Mouse (Mus musculus) heart, adult 18-20 months (tissue): ENCODE measurements around the gene Cyth4. TPM values are rescaled to one million over a fixed set of nuclear protein-coding genes. Genes with fewer than 3 reads are reported as not detected.

ENCODE experiments used
- DNase-seq, 2 experiments: peaks; one replicate each; pipeline ENCODE4 v3.0.0; 2021 to 2022; ENCODE audit warnings: mixed read lengths in 1 of 2
- long read RNA-seq, 2 experiments: library from polyadenylated mRNA; stranded (forward); transcript quantifications; one replicate each; pipeline ENCODE4 v2.0.0; 2021
- total RNA-seq, 2 experiments: library from RNA; stranded (reverse); gene quantifications; 2 replicates each; pipeline ENCODE4 v1.2.3; 2021

Cyth4 gene
- 1 to 10 TPM; 3.8 to 6.3 TPM for total RNA-seq
- long read RNA-seq, experiment 1, result 0 reads
- long read RNA-seq, experiment 2, partial matches to known transcripts, result 0 of 3 reads
- long read RNA-seq, experiment 2, other reads (novel, unspliced or antisense), result 2 of 3 reads

GRCm38 (mm10) chr15:78596914-78597313 is at the start of gene Cyth4:
Gene Cyth4, plus strand, starts transcription at chr15:78597047.
- peak; percentile 56 to 83 for DNase-seq

GRCm38 (mm10) chr15:78547415-78548335 is 49.2 kb upstream of the Cyth4 start:
- peak; percentile 46 to 58 for DNase-seq

- no peak for DNase-seq
Measured at GRCm38 (mm10) chr15:78548336-78548665, 48.5 kb upstream of the Cyth4 start.

DNA sequence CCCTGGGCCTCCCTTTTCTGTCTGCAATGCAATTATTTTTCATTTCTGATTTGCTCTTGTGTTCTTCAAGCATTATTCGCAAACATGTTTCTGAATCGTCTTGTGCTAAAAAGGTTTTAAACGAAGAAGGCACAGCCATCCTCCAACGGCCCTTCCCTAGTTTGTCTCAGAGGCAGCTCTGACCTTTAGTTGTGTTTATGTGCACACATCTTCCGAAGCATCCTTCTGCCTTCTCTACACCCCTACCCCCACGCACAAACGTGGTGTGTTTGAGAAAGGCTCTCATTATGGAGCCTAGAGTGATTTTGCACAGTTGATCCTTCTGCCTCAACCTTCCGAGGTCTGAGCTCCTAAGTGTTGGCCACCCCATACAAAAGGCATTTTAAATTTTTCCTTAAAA is 48.1 kb upstream of the Cyth4 start:
- no peak for DNase-seq

- no peak for DNase-seq
Measured at GRCm38 (mm10) chr15:78549189-78549734, 47.6 kb upstream of the Cyth4 start.

DNA sequence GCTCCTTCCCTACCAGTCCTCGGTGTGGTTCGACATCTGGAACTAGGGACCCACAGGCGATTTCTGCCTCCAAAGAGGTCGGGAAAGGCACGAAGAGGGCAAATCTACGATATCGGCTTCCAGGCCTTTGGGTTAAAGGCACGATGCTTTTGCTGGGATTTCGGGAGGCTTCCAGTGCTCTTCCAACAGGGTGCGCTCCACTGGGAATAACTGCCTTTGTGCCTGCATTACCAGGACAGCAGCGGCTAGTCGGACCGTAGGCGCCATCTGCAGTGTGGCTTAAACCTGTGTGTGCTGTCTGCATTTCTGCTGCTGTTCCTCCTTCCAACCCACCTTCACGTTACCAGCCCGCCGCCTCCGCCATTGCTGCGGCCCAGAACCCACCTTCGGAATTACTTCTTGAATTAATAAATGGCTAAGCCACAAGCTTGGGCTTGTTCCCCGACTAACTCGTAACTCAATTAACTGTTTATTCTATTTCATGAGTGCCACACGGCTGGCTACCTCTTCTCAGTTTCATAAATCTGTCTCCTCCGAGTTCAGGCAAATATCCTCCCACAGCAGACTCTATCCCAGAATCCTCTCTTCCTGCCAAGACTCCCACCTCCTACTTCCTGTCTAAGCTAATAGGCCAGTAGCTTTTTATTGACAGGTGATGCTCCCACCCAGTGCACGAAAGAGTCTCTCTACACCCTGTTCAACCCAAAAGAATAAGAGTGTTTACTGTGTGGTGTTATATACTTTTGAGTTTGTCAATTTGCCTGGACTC is 42.1 kb upstream of the Cyth4 start:
- peak; percentile 17 to 19 for DNase-seq

- DNase-seq, result no peak
Measured at GRCm38 (mm10) chr15:78557693-78558535, 38.9 kb upstream of the Cyth4 start.

DNA sequence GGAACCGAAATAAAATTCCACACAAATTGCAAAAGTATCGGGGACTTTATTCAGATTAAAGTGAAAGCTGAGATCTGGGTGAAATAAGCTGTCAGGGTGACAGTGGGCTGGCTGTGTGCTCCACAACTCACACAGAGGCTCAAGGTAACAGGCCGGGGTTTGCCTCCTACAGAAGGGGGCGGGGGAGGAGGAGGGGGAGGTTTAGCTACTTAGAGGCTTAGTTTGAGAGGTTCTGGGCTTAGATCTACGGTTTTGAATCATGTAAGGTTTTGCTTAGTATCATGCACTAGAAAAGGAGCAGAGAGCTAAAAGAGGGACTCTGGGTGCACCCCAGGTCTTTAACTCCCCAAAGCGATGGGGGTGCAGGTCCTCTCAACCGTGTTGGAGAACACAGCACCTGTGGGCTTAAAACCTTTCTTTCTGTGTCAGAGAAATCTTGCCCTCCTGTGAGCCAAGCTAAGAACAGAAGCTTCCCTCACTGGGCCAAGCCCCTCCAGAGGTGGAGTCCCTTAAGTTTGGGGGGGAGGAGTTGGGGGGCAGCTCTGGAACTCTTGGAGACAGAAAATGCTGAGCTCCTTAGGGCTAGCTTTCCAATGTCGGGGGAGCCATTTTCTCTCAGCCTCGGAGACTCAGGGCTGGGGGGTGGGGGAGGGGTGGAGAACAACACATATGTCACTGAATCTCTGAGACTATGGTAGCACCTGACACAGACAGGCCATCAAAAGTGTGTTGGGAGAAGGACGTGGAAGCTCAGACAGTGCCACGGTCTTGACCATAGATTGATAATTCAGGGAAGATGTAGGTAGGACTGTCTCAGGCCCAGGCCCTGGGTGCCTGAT is 37.5 kb upstream of the Cyth4 start:
- no peak for DNase-seq

DNA sequence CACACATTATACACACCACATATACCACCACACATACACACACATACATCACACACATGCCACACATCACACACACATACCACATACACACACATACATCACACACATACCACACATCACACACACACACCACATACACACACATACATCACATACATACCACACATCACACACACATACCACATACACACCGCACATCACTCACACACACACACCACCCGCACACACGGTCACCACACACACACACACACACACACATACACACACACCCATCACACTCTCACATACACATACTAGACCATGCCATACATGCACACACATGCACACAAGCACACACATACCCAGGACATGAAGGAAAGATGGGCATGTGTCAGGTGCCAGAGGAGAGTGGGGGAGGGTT is 33.5 kb upstream of the Cyth4 start:
- DNase-seq, result no peak

- peak in 1 of 2 experiments; percentile 36 for DNase-seq
Measured at GRCm38 (mm10) chr15:78563937-78564336, 32.9 kb upstream of the Cyth4 start.

GRCm38 (mm10) chr15:78564764-78565435 is 31.9 kb upstream of the Cyth4 start:
- DNase-seq, result no peak

DNA sequence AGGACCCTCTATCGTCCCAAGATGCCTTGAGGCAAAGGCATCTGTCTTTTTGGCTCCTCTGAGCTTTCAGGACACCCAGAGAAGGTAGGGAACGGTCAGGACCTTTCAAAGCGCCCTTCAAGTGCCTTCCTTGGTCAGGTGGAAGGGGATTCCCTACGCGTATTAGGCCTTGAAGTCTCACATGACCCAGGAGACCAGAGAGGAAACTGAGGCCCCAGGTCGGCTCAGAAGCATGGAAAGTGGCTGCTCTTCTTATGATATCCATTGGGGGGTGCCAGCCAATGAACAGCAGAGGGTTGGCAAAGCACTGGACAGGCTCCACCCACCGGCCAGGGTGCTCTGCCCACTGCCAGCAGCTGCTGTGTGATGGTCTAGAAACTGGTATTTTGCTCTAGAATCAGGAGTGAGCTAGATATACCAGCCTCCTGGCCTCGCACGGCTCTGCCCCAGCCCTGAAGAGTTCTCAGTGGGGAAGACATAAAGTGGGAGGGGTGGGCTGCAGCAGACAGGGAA is 29.2 kb upstream of the Cyth4 start:
- DNase-seq, result no peak

- DNase-seq, result no peak
Measured at GRCm38 (mm10) chr15:78570170-78570569, 26.7 kb upstream of the Cyth4 start.

- peak; percentile 31 to 59 for DNase-seq
Measured at GRCm38 (mm10) chr15:78571554-78572269, 25.1 kb upstream of the Cyth4 start.

- no peak for DNase-seq
Measured at GRCm38 (mm10) chr15:78572270-78572600, 24.6 kb upstream of the Cyth4 start.

DNA sequence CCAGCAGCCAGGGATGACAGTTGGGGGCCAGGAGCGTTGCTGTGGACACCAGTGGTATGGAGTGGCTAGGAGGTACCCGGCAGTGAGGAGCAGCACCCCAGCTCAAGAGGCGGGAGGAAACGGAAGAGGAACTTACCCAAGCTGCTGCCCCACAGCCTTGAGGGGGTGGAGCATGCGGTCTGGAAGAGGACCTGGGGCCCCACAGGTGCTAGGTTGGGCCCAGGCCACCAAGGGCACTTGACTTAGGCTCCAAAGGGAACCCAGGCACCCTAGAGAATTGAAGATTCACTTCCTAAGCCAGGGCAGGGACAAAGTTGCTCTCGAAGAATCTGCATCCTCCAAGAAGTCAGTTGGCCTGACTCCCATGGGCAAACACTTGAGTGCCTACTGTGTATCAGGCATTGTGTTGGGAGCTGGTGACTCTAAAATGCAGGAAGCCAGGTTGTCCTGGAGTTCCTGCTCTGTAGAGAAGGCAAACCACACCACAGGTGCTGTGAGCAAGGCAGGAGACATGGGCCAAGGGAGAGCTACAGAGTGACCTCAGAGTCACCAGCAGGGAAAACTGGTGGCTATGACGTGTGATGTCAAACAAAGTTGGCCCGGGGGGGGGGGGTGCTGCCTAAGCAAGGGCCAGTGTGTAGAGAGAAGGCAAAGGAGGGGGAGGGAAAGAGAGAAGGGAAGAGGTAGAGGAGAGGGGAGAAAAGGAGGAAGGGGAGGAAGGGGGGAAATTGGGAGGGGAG is 24.0 kb upstream of the Cyth4 start, which contains the start of gene Rac2:
TSS of gene Rac2 (minus strand) at position 126 of the 740 bp plus-strand sequence.
- peak in 1 of 2 experiments; percentile 67 for DNase-seq

GRCm38 (mm10) chr15:78576284-78576810 is 20.5 kb upstream of the Cyth4 start:
- no peak for DNase-seq

GRCm38 (mm10) chr15:78583352-78583751 is 13.5 kb upstream of the Cyth4 start:
- DNase-seq, result peak in 1 of 2 experiments; percentile 30
